Mouse (Mus musculus) CH12.LX (cell line): Measurements from ENCODE around the gene Wdfy1.

Source experiments
- CTCF ChIP-seq, 2 experiments: IDR thresholded peaks in 1 of 2; conservative IDR thresholded peaks in 1 of 2; 2 replicates each; pipeline ENCODE4 v1.5.1; 2011 to 2012; ENCODE audit warnings: low read depth in 2 of 2, low read length in 2 of 2, improper control_type of control experiment in 1 of 2, inconsistent platforms in 1 of 2, mild to moderate bottlenecking in 1 of 2, moderate library complexity in 1 of 2
- EP300 ChIP-seq: IDR thresholded peaks from 2 replicates; pipeline ENCODE4 v1.6.1; 2011; ENCODE audit warnings: low read length, improper control_type of control experiment
- ETS1 ChIP-seq: conservative IDR thresholded peaks from 2 replicates; pipeline ENCODE4 v1.6.1; 2012; ENCODE audit warnings: low read depth, mild to moderate bottlenecking, inconsistent platforms, low read length, improper control_type of control experiment, moderate library complexity
- MAX ChIP-seq: IDR thresholded peaks from 2 replicates; pipeline ENCODE4 v1.6.1; 2011; ENCODE audit warnings: low read length, improper control_type of control experiment
- POLR2A ChIP-seq: IDR thresholded peaks from 2 replicates; pipeline ENCODE4 v1.6.1; 2011; ENCODE audit warnings: low read depth, mild to moderate bottlenecking, improper control_type of control experiment, low read length
- RCOR1 ChIP-seq: conservative IDR thresholded peaks from 2 replicates; pipeline ENCODE4 v1.6.1; 2012; ENCODE audit warnings: low read depth, mild to moderate bottlenecking, inconsistent platforms, low read length, improper control_type of control experiment
- TBP ChIP-seq: conservative IDR thresholded peaks from 2 replicates; pipeline ENCODE4 v1.6.1; 2011; ENCODE audit warnings: low read depth, low read length, improper control_type of control experiment

- no peak for TF ChIP-seq POLR2A
- TF ChIP-seq CTCF (conservative IDR thresholded peaks at IDR 0.05 in 1 of 2, IDR thresholded peaks at IDR 0.05 in 1 of 2; ENCODE audit: low read depth in 2 of 2, low read length in 2 of 2), result no peak
- TF ChIP-seq TBP, result no peak
- TF ChIP-seq EP300, result no peak
- TF ChIP-seq ETS1, result no peak
- TF ChIP-seq MAX, result no peak
- TF ChIP-seq RCOR1, result no peak
Measured at GRCm38 (mm10) chr1:79764483-79764882, 11.5 kb downstream of the Wdfy1 start.
